Mouse (Mus musculus) small intestine, adult 2 months (tissue): Measurements from ENCODE around the gene Il15. TPM values are rescaled to one million over a fixed set of nuclear protein-coding genes. Genes with fewer than 3 reads are reported as not detected.

ENCODE experiments used
- H3K27ac ChIP-seq: fragments of 200-500 bp; 2 replicates; pipeline ENCODE4 v1.5.1; 2012; ENCODE audit warnings: low read depth, low read length, control low read depth, inconsistent platforms; ENCODE audit not compliant: insufficient read depth
- H3K27me3 ChIP-seq: fragments of 200-500 bp; 2 replicates; pipeline ENCODE4 v1.6.1; 2012; ENCODE audit warnings: mild to moderate bottlenecking, moderate library complexity, low read length, inconsistent platforms; ENCODE audit not compliant: control insufficient read depth, insufficient read depth
- H3K36me3 ChIP-seq: fragments of 200-500 bp; 2 replicates; pipeline ENCODE4 v1.6.1; 2012; ENCODE audit warnings: mild to moderate bottlenecking, low read length, control low read depth, inconsistent platforms; ENCODE audit not compliant: control insufficient read depth, insufficient read depth
- H3K4me1 ChIP-seq: fragments of 200-500 bp; 2 replicates; pipeline ENCODE4 v1.6.1; 2012; ENCODE audit warnings: low read length, inconsistent platforms, mixed read lengths; ENCODE audit not compliant: control insufficient read depth, insufficient read depth, insufficient read length
- H3K4me3 ChIP-seq: fragments of 200-500 bp; 2 replicates; pipeline ENCODE4 v1.5.1; 2012; ENCODE audit warnings: low read depth, mild to moderate bottlenecking, control low read depth, inconsistent platforms, low read length, moderate library complexity
- CTCF ChIP-seq: fragments of 200-500 bp; IDR thresholded peaks from 2 replicates; pipeline ENCODE4 v1.5.1; 2012; ENCODE audit warnings: low read depth, mild to moderate bottlenecking, control low read depth, inconsistent platforms, low read length, moderate library complexity, mixed read lengths; ENCODE audit not compliant: insufficient replicate concordance, insufficient read length; ENCODE audit errors: extremely low read depth
- POLR2A ChIP-seq: fragments of 200-500 bp; IDR thresholded peaks from 2 replicates; pipeline ENCODE4 v1.6.1; 2012; ENCODE audit warnings: low read depth, mild to moderate bottlenecking, control low read depth, inconsistent platforms, low read length, moderate library complexity
- WGBS: fragments of 180-500 bp; shearing (Covaris S2); methylation state at CpG from one replicate; pipeline ENCODE4 v1.1.7; 2018; 5-methylcytosine and 5-hydroxymethylcytosine counted together
- polyA plus RNA-seq: library from polyadenylated mRNA; depleted of rRNA; stranded (reverse); fragments of >200 nt; gene quantifications from 2 replicates; pipeline ENCODE4 v1.2.3, GENCODE M21; 2012

Il15 gene
- polyA plus RNA-seq, 1 experiment: 27.2 TPM

DNA sequence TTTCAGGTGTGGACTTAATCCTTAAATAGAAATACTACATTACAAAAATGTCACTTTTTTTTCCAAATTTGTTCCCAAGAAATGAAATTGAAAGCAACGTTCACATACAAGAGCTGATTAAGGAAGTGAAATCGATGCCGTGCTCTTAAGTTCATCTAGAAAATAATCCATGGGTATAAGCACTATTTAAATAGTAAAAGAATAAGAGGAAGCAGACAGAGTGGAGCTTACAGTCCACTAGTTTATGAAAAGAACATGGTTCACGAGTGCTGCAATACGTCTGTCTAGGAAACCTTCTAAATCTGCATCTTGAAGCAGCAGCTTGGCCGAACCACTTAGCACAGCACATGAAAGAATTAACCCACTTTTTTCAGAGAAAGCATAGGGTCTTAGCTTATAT, 32.4 kb downstream of the Il15 start:
- peaks cover 2% of the 10 kb centered on the region for H3K36me3 ChIP-seq
- no peaks in the 10 kb centered on the region for H3K27me3 ChIP-seq
- 76% methylated on average over 6 of the region's 6 CpGs for whole genome bisulfite sequencing
- peaks cover 7% of the 10 kb centered on the region; the same call in 1 of the 2 replicates for H3K4me1 ChIP-seq
- H3K4me3 ChIP-seq: no peak overlapping the region
- H3K27ac ChIP-seq: no peak overlapping the region
- TF ChIP-seq POLR2A (no peak), CTCF (no peak)

DNA sequence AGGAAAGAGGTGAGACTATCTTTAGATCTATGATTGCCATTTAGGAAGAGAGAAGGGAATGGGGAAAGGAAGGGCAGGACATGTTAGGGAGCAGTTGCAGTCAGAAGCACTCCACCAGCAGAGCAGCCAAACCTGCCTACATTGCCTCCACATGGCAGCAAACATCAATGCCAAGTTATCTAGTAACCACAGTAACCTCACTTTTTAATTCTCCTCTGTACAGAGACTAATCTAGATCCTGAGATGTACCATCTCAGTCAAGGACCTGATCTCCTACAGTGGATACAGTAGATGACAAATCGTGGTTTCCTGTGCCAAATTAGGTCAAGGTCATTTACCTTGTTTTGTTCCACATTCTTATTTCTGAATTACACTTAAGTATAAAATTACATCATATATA, 42.0 kb downstream of the Il15 start:
- H3K27ac ChIP-seq: no peak overlapping the region
- no peaks in the 10 kb centered on the region for H3K27me3 ChIP-seq
- TF ChIP-seq CTCF (no peak), POLR2A (no peak)
- peaks cover 2% of the 10 kb centered on the region; the same call in 1 of the 2 replicates for H3K36me3 ChIP-seq
- H3K4me1 ChIP-seq: no peaks in the 10 kb centered on the region
- no peak overlapping the region for H3K4me3 ChIP-seq
- 88% methylated on average over 1 of the region's 1 CpGs for WGBS

DNA sequence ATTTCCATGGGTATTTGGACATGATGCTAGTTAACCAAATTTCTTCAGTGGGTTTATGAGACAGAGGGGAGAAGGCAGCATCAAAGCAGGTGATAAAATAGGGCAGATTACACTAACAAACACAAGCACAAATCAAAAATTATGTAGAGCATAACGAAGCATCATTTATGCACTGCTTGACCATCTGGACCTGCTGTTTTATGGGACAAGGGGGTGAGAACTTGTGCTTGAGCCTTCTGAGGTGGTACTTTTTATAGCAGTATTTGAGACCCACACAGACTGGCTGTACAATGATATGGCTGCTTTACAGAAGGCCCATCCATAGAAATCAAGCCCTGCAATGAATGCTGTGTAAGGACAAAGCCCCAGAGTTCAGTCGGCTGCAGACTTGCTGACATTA, 46.9 kb downstream of the Il15 start:
- WGBS: 93% methylated on average over 2 of the region's 2 CpGs
- no peak for TF ChIP-seq POLR2A
- TF ChIP-seq CTCF: no peak

GRCm38 (mm10) chr8:82351268-82351943, 51.6 kb downstream of the Il15 start:
- no peaks in the 10 kb centered on the region for H3K27me3 ChIP-seq
- WGBS: 23% methylated on average over 1 of the region's 1 CpGs
- H3K27ac ChIP-seq: peak overlapping the region; percentile 48
- TF ChIP-seq CTCF: peak; percentile 53; the same call in 1 of the 2 replicates
- no peak for TF ChIP-seq POLR2A
- no peak overlapping the region for H3K4me3 ChIP-seq
- peaks cover 20% of the 10 kb centered on the region; the same call in 1 of the 2 replicates for H3K4me1 ChIP-seq
- H3K36me3 ChIP-seq: peaks cover 8% of the 10 kb centered on the region

More for the DNA sequence above, 46.9 kb downstream of the Il15 start:
- Histone ChIP-seq H3K27me3 (no peaks in the 10 kb centered on the region), H3K4me3 (no peak overlapping the region), H3K4me1 (peaks cover 8% of the 10 kb centered on the region; the same call in 1 of the 2 replicates), H3K36me3 (peaks cover 2% of the 10 kb centered on the region; the same call in 1 of the 2 replicates), H3K27ac (no peak overlapping the region)

GRCm38 (mm10) chr8:82349299-82349698, 53.7 kb downstream of the Il15 start:
- TF ChIP-seq POLR2A (no peak), CTCF (no peak)

DNA sequence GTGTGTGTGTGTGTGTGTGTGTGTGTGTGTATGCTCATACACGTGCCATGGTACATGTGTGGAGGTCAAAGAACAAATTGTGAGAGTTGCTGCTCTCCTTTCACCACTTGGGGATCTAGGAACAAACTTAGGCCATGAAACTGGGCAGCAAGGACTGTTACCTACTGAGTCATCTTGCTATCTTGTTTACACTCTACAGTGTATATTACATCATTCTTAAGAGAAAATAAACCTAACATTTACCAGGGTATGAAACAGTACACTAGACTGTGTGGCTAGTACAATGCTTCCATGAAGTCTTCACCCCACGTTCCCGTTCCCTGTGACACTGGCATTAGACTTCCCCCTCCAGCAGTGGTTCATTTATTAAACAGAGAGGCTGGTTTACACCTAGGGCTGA, 56.5 kb downstream of the Il15 start:
- H3K4me1 ChIP-seq: peaks cover 13% of the 10 kb centered on the region; the same call in 1 of the 2 replicates
- no peaks in the 10 kb centered on the region for H3K27me3 ChIP-seq
- peaks cover 15% of the 10 kb centered on the region for H3K36me3 ChIP-seq
- WGBS: 75% methylated on average over 3 of the region's 3 CpGs
- no peak for TF ChIP-seq CTCF
- TF ChIP-seq POLR2A: no peak
- H3K4me3 ChIP-seq: no peak overlapping the region
- no peak overlapping the region for H3K27ac ChIP-seq

More at GRCm38 (mm10) chr8:82349299-82349698, 53.7 kb downstream of the Il15 start:
- Histone ChIP-seq H3K36me3 (peaks cover 10% of the 10 kb centered on the region), H3K27me3 (no peaks in the 10 kb centered on the region), H3K27ac (peak overlapping the region; percentile 25; the same call in 1 of the 2 replicates), H3K4me1 (peaks cover 20% of the 10 kb centered on the region; the same call in 1 of the 2 replicates), H3K4me3 (no peak overlapping the region)
- 7% methylated on average over 2 of the region's 2 CpGs for WGBS

- H3K36me3 ChIP-seq: peaks cover 16% of the 10 kb centered on the region
- H3K27ac ChIP-seq: no peak overlapping the region
- H3K27me3 ChIP-seq: no peaks in the 10 kb centered on the region
- no peak overlapping the region for H3K4me3 ChIP-seq
- no peak for TF ChIP-seq CTCF
- no peak for TF ChIP-seq POLR2A
- no peaks in the 10 kb centered on the region for H3K4me1 ChIP-seq
- WGBS: 89% methylated on average over 8 of the region's 8 CpGs
Measured at GRCm38 (mm10) chr8:82331675-82332234, 71.3 kb downstream of the Il15 start.
